Mouse (Mus musculus): ENCODE data around the gene Tmsb4x. TPM values are rescaled to one million over a fixed set of nuclear protein-coding genes. Genes with fewer than 3 reads are reported as not detected.

Tmsb4x gene
- total RNA-seq, 2 experiments from 2014 or later = 896 to 982 TPM

DNA sequence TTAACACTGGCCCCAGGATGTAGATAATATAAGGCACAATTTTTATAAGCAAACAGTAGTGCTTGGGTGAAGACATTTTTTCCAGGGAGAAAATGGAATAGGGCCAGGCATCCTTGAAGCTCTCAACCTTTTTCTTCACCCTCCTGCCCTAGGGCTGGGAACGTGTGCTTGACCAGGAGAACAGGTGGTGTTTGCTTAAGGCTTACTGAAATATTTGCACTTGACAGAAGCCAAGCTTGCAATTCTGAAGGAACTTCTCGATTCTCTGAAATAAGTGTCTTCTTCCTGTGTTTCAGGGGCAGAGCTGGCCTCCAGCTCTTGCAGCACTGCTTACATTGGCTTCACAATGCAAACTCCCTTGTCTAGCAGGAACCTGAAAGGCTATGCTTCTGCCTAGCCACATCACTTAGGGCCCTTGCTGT is 13.9 kb downstream of the Tmsb4x start:
- DNase-seq (ENCODE audit: low spot score in 2 of 2) = no peak
- intact Hi-C loops (cut with DNase I) = no loop called here

DNA sequence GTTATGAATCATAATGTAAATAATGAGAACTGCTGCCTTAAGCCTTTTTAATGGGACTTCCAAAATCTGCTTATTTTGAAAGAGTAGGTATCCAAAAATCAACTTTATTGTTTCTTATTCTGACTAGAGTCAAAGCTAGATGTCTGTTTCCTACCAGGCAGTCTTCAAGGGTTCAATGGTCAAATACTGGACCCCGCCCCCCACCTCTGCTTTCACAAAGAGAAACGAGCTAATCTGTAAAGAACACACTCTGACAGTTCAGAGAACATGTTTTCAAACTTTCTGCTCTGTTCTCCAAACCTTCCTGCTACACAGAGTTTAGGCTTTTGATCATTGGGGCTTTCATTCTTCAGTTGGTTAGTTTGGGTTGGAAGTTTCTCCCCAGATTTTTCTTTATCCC is 22.8 kb downstream of the Tmsb4x start:
- intact Hi-C loops (cut with DNase I) = no loop called here
- no peak for DNase-seq (ENCODE audit: low spot score in 2 of 2)

DNA sequence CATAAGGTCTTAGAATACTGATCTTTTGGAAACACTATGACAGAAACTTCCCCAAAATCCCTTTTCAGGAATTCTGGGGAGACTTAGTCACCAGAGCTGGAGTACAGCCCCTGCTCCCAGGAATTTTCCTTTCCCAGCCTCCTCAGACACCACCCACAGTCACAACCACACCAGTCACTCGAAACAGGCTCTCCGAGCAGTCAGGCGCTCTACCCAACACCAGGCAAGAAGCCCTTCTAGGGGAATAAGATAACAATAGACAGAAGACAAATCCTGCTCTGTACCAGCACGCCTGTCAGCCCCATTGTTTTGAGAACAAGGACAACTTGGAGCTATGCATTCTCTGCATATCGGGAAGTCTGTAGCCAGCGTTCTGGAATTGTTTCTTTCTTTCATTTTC is 25.6 kb downstream of the Tmsb4x start:
- no peak for DNase-seq (ENCODE audit: low spot score in 2 of 2)
- intact Hi-C loops (cut with DNase I) = no loop called here

DNA sequence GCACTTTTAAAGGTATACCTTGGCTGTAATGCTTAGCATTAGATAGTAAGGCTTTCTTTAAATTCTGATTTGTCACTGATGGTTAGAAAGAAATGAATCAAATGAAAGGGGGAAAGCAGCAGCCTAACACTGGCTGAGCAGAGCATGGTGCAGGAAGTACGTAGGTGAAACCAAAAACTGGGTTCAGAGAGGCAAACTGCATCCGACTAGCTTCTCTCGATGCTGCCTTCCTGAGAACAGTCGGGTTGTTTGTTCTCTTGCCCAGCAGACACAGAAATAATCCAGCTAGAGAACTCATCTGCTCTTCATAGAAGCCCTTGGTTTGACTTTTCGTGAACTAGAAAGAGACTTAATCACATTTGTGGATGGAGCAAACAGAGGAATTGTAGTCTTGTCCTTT is 26.7 kb downstream of the Tmsb4x start:
- DNase-seq (ENCODE audit: low spot score in 2 of 2) = no peak
- intact Hi-C loops (cut with DNase I) = no loop called here

DNA sequence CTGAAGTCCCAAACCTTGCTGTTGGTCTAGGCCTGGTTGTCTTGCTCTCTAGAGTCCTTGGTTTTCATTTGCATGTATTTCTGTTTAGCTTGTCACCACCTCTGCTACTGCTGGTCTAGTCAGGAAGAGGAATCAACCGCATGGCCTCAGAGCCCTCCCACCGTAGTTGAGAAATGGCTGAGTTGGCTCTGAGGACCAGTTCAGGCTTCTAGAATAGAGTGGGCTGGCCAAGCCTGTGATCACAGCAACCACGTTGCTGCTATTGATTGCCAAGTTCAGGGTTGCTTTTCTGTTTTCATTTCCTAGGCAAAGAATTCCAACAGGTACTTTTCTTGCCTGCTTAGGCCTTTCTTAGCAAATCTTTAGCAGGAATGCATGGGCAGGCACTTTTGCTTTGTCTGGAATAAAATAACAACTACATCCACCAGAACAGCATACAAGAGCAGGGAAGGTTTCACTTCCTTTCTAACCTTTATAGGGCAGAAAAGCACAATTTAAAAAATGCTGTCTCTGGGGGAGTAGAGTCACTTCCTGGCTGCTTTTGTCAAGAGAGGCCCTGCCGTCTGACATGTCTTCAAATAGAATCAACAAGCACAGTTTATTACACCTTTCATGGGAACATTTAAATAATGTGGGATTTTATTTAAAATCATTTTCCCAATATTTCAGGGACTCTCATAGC is 29.0 kb downstream of the Tmsb4x start:
- intact Hi-C loops (cut with DNase I) = no loop called here
- no peak for DNase-seq (ENCODE audit: low spot score in 2 of 2)

DNA sequence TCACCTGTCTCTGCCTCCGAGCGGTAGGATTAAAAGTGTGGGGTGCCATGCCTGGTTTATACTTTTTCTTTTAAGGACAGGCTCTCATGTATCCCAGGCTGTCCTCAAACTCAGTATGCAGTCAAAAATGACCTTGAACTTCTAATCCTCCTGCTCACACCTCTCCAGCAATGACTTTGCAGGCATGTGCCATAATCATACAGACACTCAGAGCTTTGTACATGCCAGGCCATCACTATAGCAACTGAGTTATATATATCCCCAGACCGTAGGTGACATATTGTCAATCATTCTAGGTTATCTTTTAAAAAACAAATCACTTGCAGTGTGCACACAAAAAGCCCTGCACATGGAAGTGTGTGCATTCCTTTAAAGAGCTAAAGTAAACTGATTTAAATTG is 29.6 kb downstream of the Tmsb4x start:
- no peak for DNase-seq (ENCODE audit: low spot score in 2 of 2)
- intact Hi-C loops (cut with DNase I) = no loop called here

DNA sequence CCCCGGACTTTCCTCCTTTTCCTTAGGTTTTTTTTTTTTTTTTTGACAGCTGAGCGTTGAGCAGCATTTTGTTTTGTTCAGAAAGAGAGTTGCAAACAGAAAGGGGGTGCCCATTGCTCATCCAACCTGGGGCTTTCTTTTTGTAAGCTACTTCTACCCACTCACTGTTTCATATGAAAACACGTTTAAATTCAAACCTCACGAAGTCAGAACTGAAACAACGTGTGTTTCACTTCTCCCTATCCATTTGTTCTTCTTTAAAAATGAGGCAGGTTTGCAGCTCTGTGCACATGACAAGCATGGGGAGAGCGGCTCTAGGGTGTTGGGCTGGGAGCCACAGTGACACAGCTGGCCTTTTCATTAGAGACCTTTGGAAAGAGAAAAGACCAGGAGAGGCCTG is 33.8 kb downstream of the Tmsb4x start:
- intact Hi-C loops (cut with DNase I) = no loop called here
- no peak for DNase-seq (ENCODE audit: low spot score in 2 of 2)

DNA sequence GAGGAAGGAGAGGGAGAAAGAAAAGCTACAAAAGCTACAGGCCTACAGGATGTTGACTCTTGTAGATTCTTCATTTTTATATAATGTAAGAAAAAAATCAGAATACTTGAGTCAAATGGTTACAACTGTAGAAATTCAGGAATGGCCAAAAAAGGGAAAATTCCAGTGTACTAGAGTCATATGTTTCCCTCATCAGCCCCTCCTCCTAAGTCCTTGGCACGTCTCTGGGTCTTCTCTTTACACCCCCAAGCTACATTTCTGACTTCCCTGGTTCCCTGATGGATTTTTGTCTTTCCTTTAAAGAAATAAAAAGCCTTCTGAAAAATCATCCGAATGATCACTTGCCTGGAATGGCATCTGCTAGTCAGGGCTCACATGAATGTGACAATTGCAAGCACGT is 34.8 kb downstream of the Tmsb4x start:
- no peak for DNase-seq (ENCODE audit: low spot score in 2 of 2)
- intact Hi-C loops (cut with DNase I) = no loop called here

DNA sequence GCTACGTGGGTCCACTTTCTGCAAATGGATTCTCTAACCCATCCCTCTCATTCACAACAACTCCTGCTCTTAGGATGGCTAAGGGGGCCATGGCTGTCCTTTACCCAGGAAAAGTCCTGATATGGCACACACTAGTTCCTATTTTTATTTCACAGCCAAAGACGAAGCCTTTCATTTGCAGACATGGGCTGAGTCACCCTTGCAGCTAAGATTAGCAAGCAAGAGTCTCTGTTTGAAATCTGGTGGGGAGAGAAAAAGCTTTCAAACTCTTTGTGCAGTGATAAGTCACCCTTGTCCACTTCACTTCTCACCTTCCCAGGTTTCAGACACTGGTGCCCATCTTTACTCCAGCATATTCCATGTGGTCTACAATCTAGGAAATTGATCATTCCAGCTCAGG is 36.9 kb downstream of the Tmsb4x start:
- intact Hi-C loops (cut with DNase I) = no loop called here
- DNase-seq (ENCODE audit: low spot score in 2 of 2) = no peak

DNA sequence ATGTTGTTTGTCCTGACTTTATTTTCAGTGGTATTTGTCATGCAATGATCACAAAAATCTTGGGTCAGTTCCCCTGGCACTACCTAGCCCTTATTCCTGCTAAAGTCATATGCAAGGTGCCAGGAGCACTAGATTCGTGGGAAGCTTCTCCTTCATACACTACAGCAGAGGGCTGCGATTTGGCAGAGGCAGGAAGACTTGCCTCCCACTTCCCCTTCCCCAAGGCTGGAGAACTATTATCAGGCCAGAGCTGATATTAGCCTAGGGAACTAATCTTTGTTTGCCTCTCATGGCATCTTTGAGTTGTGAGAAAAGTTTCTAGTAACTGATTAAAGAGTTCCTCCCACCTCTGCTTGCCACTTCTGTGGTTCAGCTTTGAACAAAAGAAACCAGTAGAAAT is 37.8 kb downstream of the Tmsb4x start:
- DNase-seq (ENCODE audit: low spot score in 2 of 2) = no peak
- intact Hi-C loops (cut with DNase I) = no loop called here

DNA sequence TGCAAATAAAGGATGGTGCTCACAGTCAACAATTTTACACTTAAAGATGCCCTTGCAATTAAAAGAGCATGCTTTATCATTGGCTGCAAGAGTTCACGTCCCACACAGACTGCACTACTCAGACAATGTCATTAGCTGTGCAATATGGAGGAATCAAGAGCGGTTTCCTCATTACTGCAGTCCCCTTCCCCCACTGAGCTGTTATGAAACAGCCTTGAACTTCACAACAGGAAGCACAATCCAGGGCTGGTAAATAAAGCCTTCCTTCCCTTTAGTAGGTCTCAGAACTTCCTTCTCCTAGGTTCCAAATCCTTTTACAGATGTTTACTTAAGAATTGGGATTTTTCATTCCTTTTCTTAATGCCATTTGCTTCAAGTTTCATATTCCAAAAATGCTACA is 41.8 kb downstream of the Tmsb4x start:
- DNase-seq (ENCODE audit: low spot score in 2 of 2) = no peak

DNA sequence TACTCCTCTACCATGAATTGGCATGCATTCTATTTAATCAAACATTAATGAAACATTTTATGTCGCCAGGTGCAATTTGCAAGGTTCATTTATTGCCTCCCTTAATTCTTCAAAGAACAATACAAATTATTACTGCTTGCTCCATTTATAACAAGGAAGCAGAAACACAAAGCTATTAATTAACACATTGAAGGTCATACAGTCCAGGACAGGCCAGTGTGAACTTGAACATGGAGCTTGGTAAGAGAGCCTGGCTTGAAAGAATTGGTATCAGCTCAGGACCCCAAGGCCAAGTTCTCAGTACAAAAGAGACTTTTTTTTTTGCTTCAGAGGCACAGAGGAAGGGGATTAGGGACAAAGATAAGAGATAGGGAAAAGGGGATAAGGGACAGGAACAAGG is 43.1 kb downstream of the Tmsb4x start:
- no peak for DNase-seq (ENCODE audit: low spot score in 2 of 2)
- intact Hi-C loops (cut with DNase I) = no loop called here

More for the DNA sequence above, 41.8 kb downstream of the Tmsb4x start:
- intact Hi-C loops (cut with DNase I) = no loop called here

DNA sequence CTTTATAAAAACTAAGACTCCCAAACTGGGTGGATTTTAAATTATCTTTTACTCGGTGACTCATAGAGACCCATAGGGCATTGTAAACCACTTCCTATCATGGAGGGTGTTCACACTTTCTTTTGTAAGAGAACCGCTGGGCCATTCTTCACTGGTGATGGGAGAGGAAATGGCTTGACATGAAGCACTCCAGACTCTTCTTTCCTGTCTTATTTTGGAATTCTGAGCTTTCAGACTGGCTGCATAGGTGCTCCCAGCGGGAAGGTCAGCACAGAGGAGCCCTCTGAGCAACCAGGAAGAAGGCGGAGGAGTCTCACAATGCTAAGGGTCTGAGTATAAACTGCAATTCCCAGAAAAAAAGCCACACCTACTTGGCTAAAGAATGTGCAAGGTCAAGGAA is 51.4 kb downstream of the Tmsb4x start:
- intact Hi-C loops (cut with DNase I) = no loop called here
- DNase-seq (ENCODE audit: low spot score in 2 of 2) = no peak

Other genes starting within 250 kb of the Tmsb4x start
- under 1 TPM; 0.12 to 0.16 TPM for gene Tlr8, start 55.0 kb upstream of the Tmsb4x start, total RNA-seq (2021)
- gene Tlr7, start 121.2 kb upstream of the Tmsb4x start, total RNA-seq (2021) = 1 to 10 TPM; 3.3 to 4.9 TPM
- 10 to 100 TPM; 23.1 to 28.9 TPM for gene Prps2, start 173.4 kb upstream of the Tmsb4x start, total RNA-seq (2021)